Mouse (Mus musculus): Measurements from ENCODE around the gene Rab5c. TPM values are rescaled to one million over a fixed set of nuclear protein-coding genes. Genes with fewer than 3 reads are reported as not detected.
A peak's percentile ranks its signal among the peaks of the same experiment; 100 is the strongest.

Rab5c gene
- polyA plus RNA-seq (2012; rRNA removed): 188 and 227 TPM in 2 replicates
- 73.2 and 75.1 TPM in 2 replicates for polyA plus RNA-seq (2014; fragmentation: Nextera tagmentation; extraction: Ambion mirVana)

GRCm38 (mm10) chr11:100738066-100738604, at the start of gene Rab5c:
Gene Rab5c (minus strand): TSS chr11:100738215.
- WGBS: under 1% methylated on average over 33 of the region's 39 CpGs
- ATAC-seq (ENCODE audit: low FRiP score, low read depth) (peak; percentile 100), DNase-seq (ENCODE audit: low spot score) (peak; percentile 99)
- Histone ChIP-seq H3K4me2 (replicated peaks; ENCODE audit: low read depth, low read length, severe bottlenecking) (peak within 1 kb of the TSS; percentile 82), H3K4me3 (replicated peaks; ENCODE audit: low read length) (peak within 1 kb of the TSS; percentile 95), H3K9me3 (ENCODE audit: control insufficient read depth, low read length) (no peaks in the 10 kb centered on the region), H3K27me3 (ENCODE audit: control insufficient read depth, insufficient read depth, low read length) (no peaks in the 10 kb centered on the region), H3K4me1 (ENCODE audit: control insufficient read depth, insufficient read depth, low read length) (peaks cover 7% of the 10 kb centered on the region; the same call in 1 of the 2 replicates), H3K36me3 (ENCODE audit: control insufficient read depth, insufficient read depth, low read length) (peaks cover 8% of the 10 kb centered on the region), H3K9ac (ENCODE audit: low read depth, low read length, severe bottlenecking) (peak within 1 kb of the TSS; percentile 93), H3K27ac (replicated peaks; ENCODE audit: low read depth, low read length) (peak within 1 kb of the TSS; percentile 14; the same call in 1 of the 2 replicates)
- 0 out of 2 replicates have a peak, but pooled peaks have one; percentile 24 for TF ChIP-seq POLR2A (IDR thresholded peaks at IDR 0.05; ENCODE audit: borderline replicate concordance, extremely low read depth, insufficient read depth, insufficient read length)

- Histone ChIP-seq H3K9me3 (ENCODE audit: control insufficient read depth, low read length) (no peaks in the 10 kb centered on the region), H3K9ac (ENCODE audit: low read depth, low read length, severe bottlenecking) (no peak overlapping the region), H3K27ac (replicated peaks; ENCODE audit: low read depth, low read length) (no peak overlapping the region), H3K4me1 (ENCODE audit: control insufficient read depth, insufficient read depth, low read length) (no peaks in the 10 kb centered on the region), H3K36me3 (ENCODE audit: control insufficient read depth, insufficient read depth, low read length) (peaks cover 78% of the 10 kb centered on the region), H3K27me3 (ENCODE audit: control insufficient read depth, insufficient read depth, low read length) (no peaks in the 10 kb centered on the region), H3K4me2 (replicated peaks; ENCODE audit: low read depth, low read length, severe bottlenecking) (no peak overlapping the region), H3K4me3 (replicated peaks; ENCODE audit: low read length) (no peak overlapping the region)
- 95% methylated on average over 2 of the region's 2 CpGs for WGBS
- no peak for TF ChIP-seq POLR2A (IDR thresholded peaks at IDR 0.05; ENCODE audit: borderline replicate concordance, extremely low read depth, insufficient read depth, insufficient read length)
- ATAC-seq (ENCODE audit: low FRiP score, low read depth) (no peak), DNase-seq (ENCODE audit: low spot score) (no peak)
These were observed 47.8 kb upstream of the Rab5c start for GRCm38 (mm10) chr11:100785774-100786173.

DNA sequence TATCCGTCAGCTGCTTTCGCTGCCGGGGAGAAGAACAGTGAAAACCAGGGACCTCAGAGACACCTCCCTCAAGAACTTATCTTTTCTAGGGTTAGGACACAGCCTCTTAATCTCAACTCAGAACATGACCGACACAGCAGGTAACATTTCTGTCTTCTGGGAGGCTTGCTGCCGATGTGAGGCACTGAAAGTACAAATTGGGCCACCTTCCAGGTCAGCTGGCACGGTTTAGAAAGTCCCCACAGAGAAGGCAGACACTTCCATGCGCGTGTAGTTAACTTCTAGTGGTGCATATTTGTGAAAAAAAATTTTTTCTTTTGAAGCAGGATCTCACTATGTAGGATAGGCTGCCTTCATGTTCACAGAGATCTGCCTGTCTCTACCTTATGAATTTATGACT, 46.3 kb upstream of the Rab5c start:
- peaks cover 75% of the 10 kb centered on the region for H3K36me3 ChIP-seq (ENCODE audit: control insufficient read depth, insufficient read depth, low read length)
- H3K4me2 ChIP-seq (replicated peaks; ENCODE audit: low read depth, low read length, severe bottlenecking): no peak overlapping the region
- H3K4me3 ChIP-seq (replicated peaks; ENCODE audit: low read length): no peak overlapping the region
- DNase-seq (ENCODE audit: low spot score): no peak
- no peaks in the 10 kb centered on the region for H3K4me1 ChIP-seq (ENCODE audit: control insufficient read depth, insufficient read depth, low read length)
- ATAC-seq (ENCODE audit: low FRiP score, low read depth): no peak
- no peak for TF ChIP-seq POLR2A (IDR thresholded peaks at IDR 0.05; ENCODE audit: borderline replicate concordance, extremely low read depth, insufficient read depth, insufficient read length)
- no peak overlapping the region for H3K9ac ChIP-seq (ENCODE audit: low read depth, low read length, severe bottlenecking)
- H3K9me3 ChIP-seq (ENCODE audit: control insufficient read depth, low read length): no peaks in the 10 kb centered on the region
- H3K27me3 ChIP-seq (ENCODE audit: control insufficient read depth, insufficient read depth, low read length): no peaks in the 10 kb centered on the region
- 87% methylated on average over 8 of the region's 8 CpGs for WGBS
- no peak overlapping the region for H3K27ac ChIP-seq (replicated peaks; ENCODE audit: low read depth, low read length)

- H3K4me1 ChIP-seq (ENCODE audit: control insufficient read depth, insufficient read depth, low read length): no peaks in the 10 kb centered on the region
- no peak overlapping the region for H3K9ac ChIP-seq (ENCODE audit: low read depth, low read length, severe bottlenecking)
- 91% methylated on average over 13 of the region's 13 CpGs for WGBS
- no peak for TF ChIP-seq POLR2A (IDR thresholded peaks at IDR 0.05; ENCODE audit: borderline replicate concordance, extremely low read depth, insufficient read depth, insufficient read length)
- H3K27ac ChIP-seq (replicated peaks; ENCODE audit: low read depth, low read length): no peak overlapping the region
- no peak overlapping the region for H3K4me3 ChIP-seq (replicated peaks; ENCODE audit: low read length)
- H3K36me3 ChIP-seq (ENCODE audit: control insufficient read depth, insufficient read depth, low read length): peaks cover 65% of the 10 kb centered on the region
- no peaks in the 10 kb centered on the region for H3K9me3 ChIP-seq (ENCODE audit: control insufficient read depth, low read length)
- DNase-seq (ENCODE audit: low spot score) (no peak), ATAC-seq (ENCODE audit: low FRiP score, low read depth) (no peak)
- H3K27me3 ChIP-seq (ENCODE audit: control insufficient read depth, insufficient read depth, low read length): no peaks in the 10 kb centered on the region
- H3K4me2 ChIP-seq (replicated peaks; ENCODE audit: low read depth, low read length, severe bottlenecking): no peak overlapping the region
These were observed 44.6 kb upstream of the Rab5c start for GRCm38 (mm10) chr11:100782568-100782967.

DNA sequence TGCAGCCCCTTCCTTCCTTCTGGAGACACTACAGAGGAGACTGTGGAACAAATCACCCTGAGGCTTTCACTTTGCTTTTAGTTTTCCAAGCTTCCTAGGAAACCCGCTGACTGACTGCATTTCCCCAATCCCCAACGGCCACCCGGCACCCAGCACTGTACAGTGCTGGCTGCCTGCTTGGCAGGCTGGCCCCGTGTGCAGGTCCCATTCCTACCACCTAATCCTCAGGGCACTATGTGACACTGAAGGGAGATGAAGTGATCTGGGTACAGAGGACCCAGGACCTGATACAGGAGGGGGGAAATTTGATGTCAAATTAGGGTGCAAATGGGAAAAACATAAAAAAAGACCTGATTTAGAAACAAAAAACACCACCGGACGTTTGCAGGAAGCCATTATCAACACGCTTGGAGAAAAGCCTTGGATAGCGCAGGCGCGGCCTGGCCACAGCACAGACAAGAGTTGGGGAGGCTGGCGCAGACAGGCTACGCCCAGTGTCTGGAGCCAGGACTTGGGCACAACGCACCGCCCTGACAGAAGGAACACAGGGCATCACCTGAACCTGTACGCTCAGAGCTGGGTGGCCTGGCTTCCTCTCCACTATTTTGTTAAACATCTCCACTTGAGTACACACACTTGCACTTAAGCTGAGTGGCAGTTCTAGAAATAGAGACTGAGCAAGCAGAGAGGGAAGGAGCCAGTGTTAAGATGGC, 43.9 kb upstream of the Rab5c start:
- H3K36me3 ChIP-seq (ENCODE audit: control insufficient read depth, insufficient read depth, low read length): peaks cover 59% of the 10 kb centered on the region
- H3K9ac ChIP-seq (ENCODE audit: low read depth, low read length, severe bottlenecking): no peak overlapping the region
- no peak for ATAC-seq (ENCODE audit: low FRiP score, low read depth)
- DNase-seq (ENCODE audit: low spot score): no peak
- H3K27me3 ChIP-seq (ENCODE audit: control insufficient read depth, insufficient read depth, low read length): no peaks in the 10 kb centered on the region
- WGBS: 90% methylated on average over 15 of the region's 15 CpGs
- no peaks in the 10 kb centered on the region for H3K4me1 ChIP-seq (ENCODE audit: control insufficient read depth, insufficient read depth, low read length)
- H3K27ac ChIP-seq (replicated peaks; ENCODE audit: low read depth, low read length): no peak overlapping the region
- H3K4me3 ChIP-seq (replicated peaks; ENCODE audit: low read length): no peak overlapping the region
- H3K9me3 ChIP-seq (ENCODE audit: control insufficient read depth, low read length): no peaks in the 10 kb centered on the region
- no peak for TF ChIP-seq POLR2A (IDR thresholded peaks at IDR 0.05; ENCODE audit: borderline replicate concordance, extremely low read depth, insufficient read depth, insufficient read length)
- no peak overlapping the region for H3K4me2 ChIP-seq (replicated peaks; ENCODE audit: low read depth, low read length, severe bottlenecking)
